Mouse (Mus musculus): ENCODE data around the gene Tmem50b.
"Not testable (repeated sequence)": the region's sequence is repeated elsewhere in the genome, so short reads cannot be mapped to it uniquely, and the experiment has no call there.

Tmem50b gene

DNA sequence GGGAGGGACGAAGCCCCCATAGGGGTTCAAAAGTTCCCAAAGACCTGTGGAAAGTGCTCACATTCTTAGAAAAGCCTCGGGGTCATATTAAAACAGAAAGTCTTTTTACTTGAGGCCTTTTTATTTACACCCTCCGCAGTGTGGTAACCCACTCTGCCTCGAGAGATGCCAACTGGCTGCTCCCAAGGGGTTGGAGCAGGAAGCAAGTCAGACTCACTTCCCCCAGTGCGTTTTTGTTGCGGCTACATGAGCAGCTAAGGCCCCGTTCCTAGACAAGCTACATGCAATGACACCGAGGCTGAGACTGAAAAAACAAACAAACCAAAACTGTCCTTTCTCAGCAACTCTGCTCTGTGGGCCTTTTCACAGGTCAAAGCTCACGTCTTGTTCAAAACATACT lies 59.1 kb downstream of the Tmem50b start:
- no peak for DNase-seq (ENCODE audit: low read depth)

DNA sequence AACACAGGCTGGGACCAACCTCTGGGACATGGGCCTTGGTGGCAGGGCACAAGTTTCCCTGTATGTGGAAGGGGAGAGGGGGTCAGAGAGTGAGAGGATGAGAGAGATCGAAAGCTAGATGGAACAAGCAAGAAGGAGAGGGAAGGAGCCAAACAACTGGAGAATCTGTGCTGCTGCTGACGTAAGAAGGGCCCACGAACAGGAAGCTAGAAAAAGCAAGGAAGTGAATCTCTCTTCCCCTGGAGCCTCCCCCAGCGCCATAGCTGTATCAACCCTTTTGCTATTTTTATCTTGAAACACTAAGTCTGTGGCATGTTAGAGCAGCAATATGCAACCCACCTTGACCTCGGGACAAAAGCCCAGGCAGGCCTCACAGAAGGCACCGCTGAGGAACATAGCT lies 59.5 kb downstream of the Tmem50b start:
- no peak for DNase-seq (ENCODE audit: low read depth)

DNA sequence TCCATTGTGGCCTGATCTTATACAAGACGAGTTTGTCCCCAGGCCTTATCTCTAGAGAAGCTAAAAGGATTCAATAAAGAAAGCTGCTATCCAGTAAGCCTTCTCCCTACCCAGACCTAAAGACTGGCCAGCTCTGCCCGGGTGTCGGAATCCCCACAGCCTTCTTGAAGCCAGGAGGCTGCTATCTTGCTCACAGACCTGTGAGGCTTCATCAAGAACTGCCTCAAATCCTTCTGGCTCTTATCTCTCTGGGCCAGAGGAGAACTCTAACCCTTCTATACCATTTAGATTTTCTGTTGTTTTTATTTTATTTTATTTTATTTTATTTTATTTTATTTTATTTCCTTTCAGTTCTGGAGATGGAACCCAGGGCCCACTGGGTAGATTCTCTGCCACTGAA lies 60.5 kb downstream of the Tmem50b start:
- DNase-seq (ENCODE audit: low read depth), result no peak

DNA sequence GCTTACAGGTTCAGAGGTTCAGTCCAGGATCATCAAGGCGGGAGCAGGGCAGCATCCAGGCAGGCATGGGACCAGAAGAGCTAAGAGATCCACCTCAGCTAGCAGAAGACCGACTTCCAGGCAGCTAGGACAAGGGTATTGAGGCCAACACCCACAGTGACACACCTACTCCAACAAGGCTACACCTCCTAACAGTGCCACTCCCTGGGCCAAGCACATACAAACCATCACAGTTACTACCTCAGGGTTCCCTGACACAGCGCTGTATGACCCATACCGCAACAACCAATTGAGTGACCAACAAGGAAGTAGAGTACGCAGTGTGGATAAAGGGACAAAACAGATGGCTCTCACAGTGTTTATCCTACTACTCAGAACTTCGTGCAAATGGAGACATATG lies 61.2 kb downstream of the Tmem50b start:
- DNase-seq (ENCODE audit: low read depth), result no peak

DNA sequence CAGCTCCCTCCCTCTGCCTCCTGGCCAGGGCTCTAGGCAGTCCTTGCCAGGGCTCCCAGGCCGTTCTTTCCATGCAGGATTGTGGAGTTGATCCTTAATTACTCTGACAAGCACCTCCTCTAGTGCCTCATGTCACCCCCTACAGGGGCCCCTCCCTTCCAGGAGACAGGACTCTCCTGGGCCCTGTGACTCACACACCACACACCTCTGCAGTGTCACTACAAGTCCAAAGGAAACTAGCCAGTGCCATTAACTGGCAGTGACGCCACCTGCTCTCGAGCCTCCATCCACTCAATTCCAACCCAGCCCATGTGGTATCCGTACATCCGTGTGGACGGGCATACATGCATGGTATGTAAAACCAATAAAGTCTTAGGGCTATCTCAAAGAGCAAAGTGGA lies 62.7 kb downstream of the Tmem50b start:
- no peak for DNase-seq (ENCODE audit: low read depth)

DNA sequence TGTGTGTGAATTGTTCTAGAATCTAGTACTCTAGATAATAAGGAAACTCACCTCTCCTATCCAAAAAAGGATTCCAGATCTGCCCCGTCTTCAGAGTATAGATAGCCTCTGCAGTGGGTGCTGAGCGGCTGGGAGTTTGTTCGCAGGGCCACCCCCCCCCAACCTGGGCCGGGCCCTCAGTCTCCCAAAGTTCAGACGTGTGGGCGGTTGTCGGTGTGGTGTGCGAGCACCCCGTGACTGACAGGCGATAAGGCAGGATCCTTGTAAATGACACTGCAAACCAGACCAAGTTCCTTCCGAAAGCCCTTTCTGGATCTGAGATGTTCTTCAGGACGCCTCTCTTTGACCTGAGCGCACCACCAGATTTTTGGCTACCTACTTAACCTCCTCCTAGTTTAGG lies 63.1 kb downstream of the Tmem50b start:
- DNase-seq (ENCODE audit: low read depth), result peak; percentile 88

DNA sequence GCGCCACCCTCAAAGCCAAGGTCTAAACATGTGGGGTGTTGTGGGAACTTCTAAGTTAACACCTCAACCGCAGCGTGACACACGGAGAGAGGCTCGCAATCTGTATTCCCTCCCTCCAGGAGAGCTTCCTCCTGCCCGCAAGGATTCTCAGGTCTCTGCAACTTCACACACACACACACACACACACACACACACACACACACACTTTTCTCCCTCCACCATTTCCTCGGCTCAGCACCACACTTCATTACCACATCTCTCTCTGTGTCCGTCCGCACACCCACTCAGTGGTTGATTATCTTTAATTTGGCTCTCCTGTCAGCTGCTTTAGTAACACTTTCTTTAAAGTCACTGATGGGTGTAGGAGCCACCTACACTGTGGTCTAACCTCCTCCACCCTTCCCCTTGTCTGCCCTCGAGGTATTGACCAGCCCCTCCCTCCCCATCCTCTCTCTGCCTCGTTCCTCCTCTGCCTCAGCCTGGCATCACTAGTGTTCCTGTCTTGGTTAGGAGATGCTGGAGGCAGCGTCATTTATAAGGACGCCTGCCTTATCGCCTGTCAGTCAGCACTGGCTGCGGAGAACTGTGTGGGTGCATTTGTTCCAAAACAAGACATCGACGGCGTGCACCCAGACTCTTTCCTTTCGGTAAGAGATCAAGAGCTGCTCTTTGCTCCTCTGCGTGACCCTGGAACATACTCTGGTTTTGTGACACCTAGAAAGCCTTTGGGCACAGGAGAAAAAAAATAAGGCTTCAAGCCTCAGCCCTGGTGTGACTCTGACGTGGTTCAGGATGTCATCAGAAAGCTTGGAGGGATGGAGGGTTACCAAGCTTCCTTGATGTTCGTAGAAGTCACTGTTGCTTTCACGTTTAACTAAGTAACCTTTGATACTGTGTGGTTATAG lies 64.3 kb downstream of the Tmem50b start:
- DNase-seq (ENCODE audit: low read depth), result no peak

DNA sequence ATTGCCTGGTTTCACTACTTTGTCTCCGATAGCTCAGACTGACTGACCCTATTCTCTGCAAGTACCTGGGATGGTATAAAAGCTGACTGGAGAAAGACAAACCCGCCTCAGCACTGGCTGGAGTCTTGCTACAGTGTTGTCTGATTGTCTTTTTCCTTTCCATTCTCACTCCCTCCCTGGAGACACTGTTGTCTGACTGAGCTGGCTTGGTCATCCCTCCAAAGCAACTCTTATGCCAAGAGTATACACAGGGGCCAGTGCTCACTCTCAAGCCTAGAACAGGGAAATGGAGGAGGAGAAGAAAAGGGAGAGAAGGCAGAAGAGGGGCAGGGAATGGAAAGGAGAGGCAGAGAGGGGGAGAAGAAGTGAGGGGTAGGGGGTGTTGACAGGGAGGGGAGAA lies 65.2 kb downstream of the Tmem50b start:
- no peak for DNase-seq (ENCODE audit: low read depth)

DNA sequence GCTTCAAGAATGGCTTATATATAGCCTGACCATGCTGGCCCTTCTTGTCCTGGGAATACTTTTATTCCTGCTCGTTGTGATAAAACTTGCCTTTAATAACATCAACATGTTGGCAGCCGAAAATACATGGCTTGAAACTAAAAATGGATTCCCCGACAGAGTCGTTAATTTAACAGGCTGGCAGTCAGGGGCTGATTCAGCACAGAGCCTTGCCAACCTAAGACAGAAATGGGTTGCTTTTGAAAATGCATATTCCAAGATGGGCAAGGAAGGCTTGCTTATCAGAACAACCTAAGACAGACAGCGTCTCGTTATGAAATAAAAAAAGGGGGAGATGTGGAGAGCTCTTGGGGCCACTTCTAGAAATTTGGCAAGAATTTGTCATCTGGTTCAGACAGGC lies 65.7 kb downstream of the Tmem50b start:
- no peak for DNase-seq (ENCODE audit: low read depth)

DNA sequence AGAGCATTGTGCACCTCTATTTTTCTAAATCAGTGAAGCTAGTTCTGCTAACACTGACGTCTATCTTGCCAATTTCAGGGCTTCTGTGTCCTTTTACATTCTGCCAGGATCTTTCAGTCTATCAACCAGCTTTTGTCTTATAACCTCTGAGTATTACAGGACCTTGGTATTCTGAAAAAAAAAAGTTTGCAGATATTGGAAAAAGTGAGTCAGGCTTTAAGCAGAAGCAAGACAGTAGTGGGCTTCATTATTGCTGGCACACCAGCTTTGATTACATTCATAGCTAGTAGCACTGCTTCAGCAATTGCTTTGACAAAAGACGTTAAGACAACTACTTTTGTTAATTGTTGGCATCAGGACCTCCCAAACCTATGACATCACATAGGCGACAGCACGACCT lies 66.8 kb downstream of the Tmem50b start:
- DNase-seq (ENCODE audit: low read depth), result not testable (repeated sequence)

DNA sequence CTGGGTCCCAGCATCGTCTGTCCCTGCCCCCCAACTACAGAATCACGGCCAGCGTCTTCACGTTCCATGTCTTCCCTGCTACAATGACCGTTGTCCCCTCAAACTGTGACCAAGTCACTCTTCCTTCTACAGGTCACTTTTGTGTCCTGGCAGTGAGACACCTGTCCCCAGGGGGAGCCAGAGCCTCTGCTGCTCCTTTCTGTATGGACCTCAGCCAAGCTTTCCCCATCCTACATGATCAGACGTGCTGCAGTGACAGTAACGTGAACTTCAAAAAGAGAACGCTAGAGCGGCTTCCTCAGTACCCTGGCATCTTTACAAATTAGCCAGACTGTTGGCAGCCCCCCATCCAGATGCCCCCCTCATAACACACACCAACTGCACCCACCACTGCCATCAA lies 69.0 kb downstream of the Tmem50b start:
- DNase-seq (ENCODE audit: low read depth), result no peak

DNA sequence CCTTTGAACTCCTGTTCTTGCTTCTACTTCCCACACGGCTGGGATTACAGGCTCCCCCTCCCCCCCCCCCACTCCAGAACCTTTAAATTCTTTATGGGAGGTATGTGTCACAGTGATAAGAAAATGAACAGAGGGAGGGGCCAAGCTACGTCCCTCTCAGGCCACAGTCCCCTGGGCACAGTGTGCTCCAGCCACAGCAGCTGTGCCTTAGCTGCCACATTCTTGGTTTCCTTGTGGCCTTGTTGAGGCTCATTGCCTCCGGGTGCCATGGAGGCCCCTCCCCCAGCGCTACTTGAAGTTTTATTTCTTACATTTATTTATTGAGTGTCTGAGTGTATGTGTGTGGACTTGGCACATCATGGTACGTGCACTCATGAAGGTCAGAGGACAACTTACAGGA lies 70.1 kb downstream of the Tmem50b start:
- no peak for DNase-seq (ENCODE audit: low read depth)

DNA sequence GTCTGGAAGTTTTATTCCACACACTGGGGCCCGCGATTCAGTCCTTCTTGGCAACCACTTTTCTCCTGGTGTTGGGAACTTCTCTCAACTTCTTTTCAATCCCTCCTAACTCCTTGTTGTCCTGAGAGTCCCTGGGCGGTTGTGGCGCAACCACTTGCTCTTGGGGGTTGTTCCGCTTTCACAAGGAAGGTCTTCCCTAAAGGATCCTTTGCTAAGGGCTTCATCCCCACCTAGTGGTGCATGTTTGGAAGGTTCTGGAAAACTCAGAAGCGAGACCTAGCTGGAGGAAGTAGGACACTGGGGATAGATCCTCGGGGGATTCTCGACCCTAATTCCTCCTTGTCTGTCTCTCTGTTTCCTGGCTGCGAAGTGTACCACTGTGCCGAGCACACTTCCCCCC lies 70.5 kb downstream of the Tmem50b start:
- DNase-seq (ENCODE audit: low read depth), result no peak

DNA sequence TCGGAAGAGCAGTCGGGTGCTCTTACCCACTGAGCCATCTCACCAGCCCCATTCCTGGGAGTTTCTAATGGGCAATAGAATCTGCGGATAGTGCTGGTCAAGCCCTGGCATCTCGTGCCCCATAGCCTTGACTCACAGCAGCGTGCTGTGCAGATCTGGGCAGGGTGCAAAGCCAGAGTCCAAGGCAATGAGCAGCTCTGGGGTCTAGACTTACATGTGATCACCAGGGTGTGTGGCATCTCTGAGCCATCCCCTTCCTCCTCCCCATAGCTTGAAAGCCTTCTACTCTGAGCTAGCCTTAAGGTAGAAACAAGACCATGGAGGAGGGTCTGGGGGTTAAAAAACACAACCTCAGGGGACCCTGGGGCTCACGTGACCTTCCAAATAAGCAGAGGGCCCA lies 71.3 kb downstream of the Tmem50b start:
- DNase-seq (ENCODE audit: low read depth), result no peak
